Mouse (Mus musculus): ENCODE measurements at regions not wholly inside any gene's neighbourhood (a gene's known extent, or its start where the extent isn't known, plus 50 kb on each side); places are given as distances from the start of the nearest gene placed in this dataset.

DNA sequence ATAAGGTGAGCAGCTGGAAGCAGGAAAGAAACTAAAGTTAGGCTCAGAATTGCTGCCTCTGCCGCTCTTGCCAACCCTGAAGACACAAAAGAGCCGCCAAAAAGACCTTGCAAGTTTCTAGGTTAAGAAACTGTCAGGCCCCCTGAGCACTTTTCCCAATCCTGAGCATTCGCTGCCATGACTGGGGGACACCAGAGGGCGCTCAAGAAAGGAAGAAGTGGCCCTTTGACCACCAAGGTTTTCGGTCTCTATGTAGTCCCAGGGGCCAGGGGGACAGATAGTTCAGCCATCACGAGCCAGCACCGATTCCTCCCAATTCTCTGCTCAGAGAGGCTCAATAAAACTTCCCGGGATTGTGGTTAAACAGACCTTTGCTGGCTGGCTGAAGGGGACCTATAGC lies 64.6 kb upstream of the Olig2 start:
- TF ChIP-seq POLR2A (IDR thresholded peaks at IDR 0.05; ENCODE audit: low read depth, low read length) (no peak), CTCF (conservative IDR thresholded peaks at IDR 0.05; ENCODE audit: insufficient read depth, insufficient read length, low read depth, low read length) (peak; percentile 60)
